Mouse (Mus musculus) small intestine, adult 2 months (tissue): ENCODE data around the gene Gm2a.

Source experiments
- CTCF ChIP-seq: fragments of 200-500 bp; IDR thresholded peaks from 2 replicates; pipeline ENCODE4 v1.5.1; 2012; ENCODE audit warnings: low read depth, mild to moderate bottlenecking, control low read depth, inconsistent platforms, low read length, moderate library complexity, mixed read lengths; ENCODE audit not compliant: insufficient replicate concordance, insufficient read length; ENCODE audit errors: extremely low read depth
- POLR2A ChIP-seq: fragments of 200-500 bp; IDR thresholded peaks from 2 replicates; pipeline ENCODE4 v1.6.1; 2012; ENCODE audit warnings: low read depth, mild to moderate bottlenecking, control low read depth, inconsistent platforms, low read length, moderate library complexity

- TF ChIP-seq CTCF (peak; percentile 91; the same call in 1 of the 2 replicates), POLR2A (no peak)
Observed at GRCm38 (mm10) chr11:55158785-55159359, 61.0 kb downstream of the Gm2a start.
